Mouse (Mus musculus): ENCODE results near the gene Tnfrsf8. TPM values are rescaled to one million over a fixed set of nuclear protein-coding genes. Genes with fewer than 3 reads are reported as not detected.

Gene Tnfrsf8
- polyA plus RNA-seq, 1 experiment from 2014 or later = 0.05 TPM

Other genes with a start within 250 kb of the Tnfrsf8 start
- 4.4 and 5.8 TPM in 2 replicates for gene Vps13d, start 120.2 kb downstream of the Tnfrsf8 start, polyA plus RNA-seq (2016; fragmentation: Nextera tagmentation; extraction: Ambion mirVana)
- gene Tnfrsf1b, start 68.3 kb downstream of the Tnfrsf8 start, polyA plus RNA-seq (2016; fragmentation: Nextera tagmentation; extraction: Ambion mirVana) = 2.1 and 2.5 TPM in 2 replicates
- 0.07 TPM in 1 of 2 replicates, not detected in the other for gene Zfp990, start 195.6 kb upstream of the Tnfrsf8 start, polyA plus RNA-seq (2016; fragmentation: Nextera tagmentation; extraction: Ambion mirVana)

Data from forebrain, embryonic 10.5 days (tissue).